Mouse (Mus musculus): ENCODE data around the gene Slc26a10. TPM values are rescaled to one million over a fixed set of nuclear protein-coding genes. Genes with fewer than 3 reads are reported as not detected.

Gene Slc26a10
- total and polyA plus RNA-seq, 3 experiments = 13.2 to 40.5 (median 14.7) TPM

DNA sequence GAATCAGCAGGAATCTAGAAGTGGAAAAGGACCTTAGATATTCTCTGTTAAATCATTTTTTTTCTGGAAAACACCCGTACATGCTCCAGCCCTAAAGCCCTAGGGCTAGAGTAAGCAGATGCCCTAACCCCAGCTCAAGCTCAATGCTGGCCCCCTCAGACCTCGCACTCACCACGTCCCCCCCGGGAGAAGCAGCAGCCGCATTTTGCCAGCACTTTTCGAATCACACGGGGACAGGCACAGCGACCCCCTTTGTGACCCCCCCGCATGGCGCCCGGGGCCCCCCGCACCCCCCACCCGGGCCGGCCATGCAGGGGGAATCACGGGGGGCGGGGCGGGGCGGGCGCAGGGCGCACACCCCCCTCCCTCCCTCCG is 7.6 kb upstream of the Slc26a10 start:
- peak in 1 of 2 experiments; percentile 46 for DNase-seq
- H3K79me2 ChIP-seq (replicated peaks; ENCODE audit: control insufficient read depth, insufficient read depth, low read length) = no peaks in the 10 kb centered on the region
- H3K4me1 ChIP-seq (ENCODE audit: control insufficient read depth, insufficient read depth, low read length) = peaks cover 1% of the 10 kb centered on the region
- H3K27ac ChIP-seq = no peak overlapping the region; the same call in 1 of the 2 replicates
- intact Hi-C loops (cut with DNase I) = no loop called here
- H3K36me3 ChIP-seq (ENCODE audit: control insufficient read depth, insufficient read depth, low read length) = no peaks in the 10 kb centered on the region
- peak overlapping the region; percentile 66 for H3K4me3 ChIP-seq
- no peaks in the 10 kb centered on the region for H3K27me3 ChIP-seq (ENCODE audit: control insufficient read depth, insufficient read depth, low read length)
- H3K9ac ChIP-seq (ENCODE audit: low read depth, low read length) = peak overlapping the region; percentile 77
- WGBS = 4% methylated on average over 18 of the region's 21 CpGs
- no peak for TF ChIP-seq EP300 (IDR thresholded peaks at IDR 0.05; ENCODE audit: insufficient read depth, low read depth, low read length)
- no peak for TF ChIP-seq POLR2A (IDR thresholded peaks at IDR 0.05; ENCODE audit: insufficient read depth, low read depth, low read length)
- no peak for TF ChIP-seq CTCF (IDR thresholded peaks at IDR 0.05)

DNA sequence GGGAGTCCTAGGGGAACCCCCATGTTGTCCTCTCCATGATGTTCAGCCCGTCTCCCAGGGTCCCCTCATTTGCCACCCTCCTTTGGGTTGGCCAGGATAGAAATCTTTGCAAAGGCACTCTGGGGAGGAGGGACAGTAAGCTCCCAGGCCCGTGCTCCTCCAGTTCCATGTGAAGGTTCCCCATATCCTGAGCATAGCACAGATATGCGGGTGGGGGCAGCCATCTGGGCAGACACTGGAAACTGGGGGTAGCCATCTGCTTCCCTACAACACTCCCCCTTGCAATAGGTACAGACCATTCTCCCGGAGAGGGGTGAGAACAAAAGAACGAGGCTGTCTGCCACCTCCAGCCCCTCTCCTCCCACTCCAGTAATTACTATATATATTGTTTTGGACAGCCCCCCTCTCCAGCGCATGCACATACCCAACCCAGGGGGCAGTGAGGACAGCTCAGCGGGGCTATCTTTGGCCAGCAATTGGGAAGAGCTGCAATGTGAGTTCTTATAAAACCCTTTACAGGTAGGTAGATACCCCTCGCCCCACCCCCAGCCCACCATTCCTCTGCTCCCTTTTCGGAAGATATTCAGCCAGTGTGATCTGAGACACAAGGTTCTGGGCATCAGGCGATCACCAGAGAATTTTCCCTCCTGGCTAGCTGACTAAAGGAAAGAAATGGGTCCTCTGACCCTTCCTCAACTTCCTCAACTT is 7.1 kb upstream of the Slc26a10 start:
- WGBS = 49% methylated on average over 10 of the region's 10 CpGs
- intact Hi-C loops (cut with DNase I) = no loop called here
- no peak overlapping the region for H3K9ac ChIP-seq (ENCODE audit: low read depth, low read length)
- TF ChIP-seq CTCF (IDR thresholded peaks at IDR 0.05) = no peak
- TF ChIP-seq POLR2A (IDR thresholded peaks at IDR 0.05; ENCODE audit: insufficient read depth, low read depth, low read length) = 0 out of 2 replicates have a peak, but pooled peaks have one; percentile 31
- peak; percentile 4; the same call in 1 of the 2 replicates for TF ChIP-seq EP300 (IDR thresholded peaks at IDR 0.05; ENCODE audit: insufficient read depth, low read depth, low read length)
- H3K36me3 ChIP-seq (ENCODE audit: control insufficient read depth, insufficient read depth, low read length) = no peaks in the 10 kb centered on the region
- H3K4me3 ChIP-seq = no peak overlapping the region
- no peaks in the 10 kb centered on the region for H3K79me2 ChIP-seq (replicated peaks; ENCODE audit: control insufficient read depth, insufficient read depth, low read length)
- no peak overlapping the region for H3K27ac ChIP-seq
- DNase-seq = peak in 1 of 2 experiments; percentile 28
- no peaks in the 10 kb centered on the region for H3K27me3 ChIP-seq (ENCODE audit: control insufficient read depth, insufficient read depth, low read length)
- H3K4me1 ChIP-seq (ENCODE audit: control insufficient read depth, insufficient read depth, low read length) = peaks cover 1% of the 10 kb centered on the region

- WGBS = 79% methylated on average over 1 of the region's 1 CpGs
These were observed 6.0 kb upstream of the Slc26a10 start for GRCm38 (mm10) chr10:127186451-127186850.

GRCm38 (mm10) chr10:127185506-127185905 is 5.1 kb upstream of the Slc26a10 start:
- no peaks in the 10 kb centered on the region for H3K79me2 ChIP-seq (replicated peaks; ENCODE audit: control insufficient read depth, insufficient read depth, low read length)
- H3K4me1 ChIP-seq (ENCODE audit: control insufficient read depth, insufficient read depth, low read length) = no peaks in the 10 kb centered on the region; the same call in 1 of the 2 replicates
- H3K36me3 ChIP-seq (ENCODE audit: control insufficient read depth, insufficient read depth, low read length) = no peaks in the 10 kb centered on the region
- no peak overlapping the region for H3K9ac ChIP-seq (ENCODE audit: low read depth, low read length)
- DNase-seq = peak in 1 of 2 experiments; percentile 20
- no peak overlapping the region for H3K4me3 ChIP-seq
- no peak for TF ChIP-seq CTCF (IDR thresholded peaks at IDR 0.05)
- TF ChIP-seq EP300 (IDR thresholded peaks at IDR 0.05; ENCODE audit: insufficient read depth, low read depth, low read length) = no peak
- 0 out of 2 replicates have a peak, but pooled peaks have one; percentile 38 for TF ChIP-seq POLR2A (IDR thresholded peaks at IDR 0.05; ENCODE audit: insufficient read depth, low read depth, low read length)
- 88% methylated on average over 15 of the region's 15 CpGs for WGBS
- no peaks in the 10 kb centered on the region for H3K27me3 ChIP-seq (ENCODE audit: control insufficient read depth, insufficient read depth, low read length)
- no peak overlapping the region for H3K27ac ChIP-seq
- intact Hi-C loops (cut with DNase I) = no loop called here

More at GRCm38 (mm10) chr10:127186451-127186850, 6.0 kb upstream of the Slc26a10 start:
- TF ChIP-seq EP300 (IDR thresholded peaks at IDR 0.05; ENCODE audit: insufficient read depth, low read depth, low read length) (no peak), POLR2A (IDR thresholded peaks at IDR 0.05; ENCODE audit: insufficient read depth, low read depth, low read length) (peak; percentile 23; the same call in 1 of the 2 replicates), CTCF (IDR thresholded peaks at IDR 0.05) (peak; percentile 59)
- H3K79me2 ChIP-seq (replicated peaks; ENCODE audit: control insufficient read depth, insufficient read depth, low read length) = no peaks in the 10 kb centered on the region
- H3K4me1 ChIP-seq (ENCODE audit: control insufficient read depth, insufficient read depth, low read length) = peaks cover 1% of the 10 kb centered on the region
- no peak overlapping the region for H3K27ac ChIP-seq
- peak in 1 of 2 experiments; percentile 17 for DNase-seq
- no peak overlapping the region for H3K9ac ChIP-seq (ENCODE audit: low read depth, low read length)
- H3K36me3 ChIP-seq (ENCODE audit: control insufficient read depth, insufficient read depth, low read length) = no peaks in the 10 kb centered on the region
- intact Hi-C loops (cut with DNase I) = no loop called here
- no peak overlapping the region for H3K4me3 ChIP-seq
- no peaks in the 10 kb centered on the region for H3K27me3 ChIP-seq (ENCODE audit: control insufficient read depth, insufficient read depth, low read length)

GRCm38 (mm10) chr10:127185101-127185500 is 4.7 kb upstream of the Slc26a10 start:
- 75% methylated on average over 9 of the region's 9 CpGs for WGBS
- TF ChIP-seq EP300 (IDR thresholded peaks at IDR 0.05; ENCODE audit: insufficient read depth, low read depth, low read length) (no peak), CTCF (IDR thresholded peaks at IDR 0.05) (no peak), POLR2A (IDR thresholded peaks at IDR 0.05; ENCODE audit: insufficient read depth, low read depth, low read length) (no peak)
- Histone ChIP-seq H3K36me3 (ENCODE audit: control insufficient read depth, insufficient read depth, low read length) (no peaks in the 10 kb centered on the region), H3K79me2 (replicated peaks; ENCODE audit: control insufficient read depth, insufficient read depth, low read length) (no peaks in the 10 kb centered on the region), H3K27me3 (ENCODE audit: control insufficient read depth, insufficient read depth, low read length) (no peaks in the 10 kb centered on the region), H3K4me1 (ENCODE audit: control insufficient read depth, insufficient read depth, low read length) (no peaks in the 10 kb centered on the region; the same call in 1 of the 2 replicates), H3K9ac (ENCODE audit: low read depth, low read length) (no peak overlapping the region), H3K27ac (no peak overlapping the region), H3K4me3 (no peak overlapping the region)
- intact Hi-C loops (cut with DNase I) = no loop called here
- DNase-seq = peak in 1 of 2 experiments; percentile 17

DNA sequence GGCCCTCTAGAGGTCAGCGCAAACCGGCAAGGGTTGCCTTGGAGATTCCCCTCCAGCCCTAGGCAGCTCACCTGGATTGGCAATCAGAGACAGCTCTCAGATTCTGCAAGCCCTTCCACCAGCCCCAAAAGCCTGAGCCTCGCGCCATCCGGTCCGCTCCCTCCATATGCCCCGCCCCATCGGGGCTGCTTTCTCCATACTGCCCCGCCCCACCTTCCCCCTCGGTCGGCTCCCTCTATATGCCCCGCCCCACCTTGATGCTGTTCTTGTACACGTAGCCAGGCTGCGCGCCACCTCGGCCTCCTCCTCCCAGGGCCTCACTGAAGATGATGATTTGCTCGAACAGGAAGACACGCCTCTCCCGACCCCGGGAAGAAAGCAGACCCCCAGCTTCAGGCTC is 3.3 kb upstream of the Slc26a10 start:
- intact Hi-C loops (cut with DNase I) = no loop called here
- Histone ChIP-seq H3K79me2 (replicated peaks; ENCODE audit: control insufficient read depth, insufficient read depth, low read length) (no peaks in the 10 kb centered on the region), H3K36me3 (ENCODE audit: control insufficient read depth, insufficient read depth, low read length) (no peaks in the 10 kb centered on the region), H3K9ac (ENCODE audit: low read depth, low read length) (peak overlapping the region; percentile 57), H3K4me1 (ENCODE audit: control insufficient read depth, insufficient read depth, low read length) (no peaks in the 10 kb centered on the region; the same call in 1 of the 2 replicates), H3K27me3 (ENCODE audit: control insufficient read depth, insufficient read depth, low read length) (no peaks in the 10 kb centered on the region), H3K4me3 (peak overlapping the region; percentile 55), H3K27ac (peak overlapping the region; percentile 91)
- TF ChIP-seq POLR2A (IDR thresholded peaks at IDR 0.05; ENCODE audit: insufficient read depth, low read depth, low read length) (0 out of 2 replicates have a peak, but pooled peaks have one; percentile 34), CTCF (IDR thresholded peaks at IDR 0.05) (no peak), EP300 (IDR thresholded peaks at IDR 0.05; ENCODE audit: insufficient read depth, low read depth, low read length) (no peak)
- DNase-seq = peak; percentile 38 to 52
- 14% methylated on average over 20 of the region's 20 CpGs for WGBS
